Mouse (Mus musculus): ENCODE measurements around the gene Zfp990.
"Not testable (repeated sequence)": the region's sequence is repeated elsewhere in the genome, so short reads cannot be mapped to it uniquely, and the experiment has no call there.

Zfp990 gene

GRCm38 (mm10) chr4:145586046-145586445, 75.5 kb downstream of the Zfp990 start:
- DNase-seq (ENCODE audit: low spot score in 2 of 2), result not testable (repeated sequence)
